Mouse (Mus musculus): ENCODE measurements around the gene Coro1c.

DNA sequence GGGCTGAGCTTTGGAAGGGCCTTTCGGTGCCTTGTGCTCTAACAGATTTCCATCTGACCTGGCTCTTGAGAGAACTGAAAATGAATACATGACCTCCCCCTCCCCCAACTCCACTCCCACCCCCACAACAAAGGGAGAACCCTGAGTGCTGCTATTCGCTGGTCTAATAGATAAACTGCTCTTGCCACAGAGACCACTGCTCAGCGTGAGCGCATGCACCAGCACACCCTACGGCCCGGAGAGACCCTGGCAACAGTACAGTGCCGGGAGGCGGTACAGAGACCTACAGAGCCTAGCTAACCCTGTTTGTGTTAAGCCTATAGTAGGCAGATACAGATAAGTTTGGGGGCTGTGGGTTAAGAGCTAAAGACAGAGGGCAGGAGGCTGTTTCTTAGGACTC, 22.9 kb downstream of the Coro1c start:
- TF ChIP-seq TAL1 (IDR thresholded peaks at IDR 0.05; ENCODE audit: low read length) = no peak
- no peak for TF ChIP-seq GATA1 (IDR thresholded peaks at IDR 0.05; ENCODE audit: low read length)
